Mouse (Mus musculus): ENCODE measurements around the gene Pds5b. TPM values are rescaled to one million over a fixed set of nuclear protein-coding genes. Genes with fewer than 3 reads are reported as not detected.
A peak's percentile ranks its signal among the peaks of the same experiment; 100 is the strongest.
"Not testable (repeated sequence)": the region's sequence is repeated elsewhere in the genome, so short reads cannot be mapped to it uniquely, and the experiment has no call there.

Pds5b gene
- total RNA-seq (2017) = 34.8 and 38.2 TPM in 2 replicates

DNA sequence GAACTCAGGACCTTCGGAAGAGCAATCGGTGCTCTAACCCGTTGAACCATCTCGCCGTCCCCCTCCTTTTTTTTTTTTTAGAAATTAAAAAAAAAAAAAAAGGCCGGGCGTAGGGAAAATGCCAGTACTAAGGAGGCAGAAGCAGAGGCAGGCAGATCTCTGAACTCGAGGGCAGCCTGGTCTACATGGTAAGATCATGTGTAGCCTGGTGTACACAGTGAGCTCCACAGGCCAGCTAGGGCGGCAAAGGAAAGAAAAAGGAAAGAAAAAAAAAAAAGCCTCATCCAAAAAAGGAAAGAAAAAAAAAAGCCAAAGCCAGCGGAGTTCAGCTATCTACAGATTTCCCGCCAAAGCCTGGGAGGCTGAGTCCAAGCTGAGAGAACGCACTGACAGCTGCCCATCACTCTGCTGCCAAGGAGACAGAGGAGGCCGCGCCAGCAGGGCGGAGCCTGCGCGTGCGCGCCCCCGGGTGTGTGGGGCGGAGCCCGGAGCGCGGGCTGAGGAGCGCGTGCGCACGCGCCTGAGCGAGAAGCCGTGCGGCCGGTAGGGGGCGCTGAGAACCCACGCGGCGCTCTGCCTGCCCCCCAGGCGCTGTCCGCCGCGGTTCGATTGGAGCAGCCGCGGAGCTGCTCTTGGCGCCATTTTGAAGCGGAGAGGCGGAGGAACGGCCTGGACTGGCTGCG, at the start of gene Pds5b:
Gene Pds5b (plus strand): TSS at position 587 of the 683 bp plus-strand sequence.
- peak; percentile 96 for ATAC-seq (ENCODE audit: extremely low read depth, insufficient number of reproducible peaks, low FRiP score, poor library complexity, severe bottlenecking)

- no peak for ATAC-seq (ENCODE audit: extremely low read depth, insufficient number of reproducible peaks, low FRiP score, poor library complexity, severe bottlenecking)
These were observed 48.0 kb upstream of the Pds5b start for GRCm38 (mm10) chr5:150625528-150625927.

- ATAC-seq (ENCODE audit: extremely low read depth, insufficient number of reproducible peaks, low FRiP score, poor library complexity, severe bottlenecking) = no peak
These were observed 44.3 kb upstream of the Pds5b start for GRCm38 (mm10) chr5:150629272-150629671.

GRCm38 (mm10) chr5:150629692-150630091, 43.8 kb upstream of the Pds5b start:
- no peak for ATAC-seq (ENCODE audit: extremely low read depth, insufficient number of reproducible peaks, low FRiP score, poor library complexity, severe bottlenecking)

DNA sequence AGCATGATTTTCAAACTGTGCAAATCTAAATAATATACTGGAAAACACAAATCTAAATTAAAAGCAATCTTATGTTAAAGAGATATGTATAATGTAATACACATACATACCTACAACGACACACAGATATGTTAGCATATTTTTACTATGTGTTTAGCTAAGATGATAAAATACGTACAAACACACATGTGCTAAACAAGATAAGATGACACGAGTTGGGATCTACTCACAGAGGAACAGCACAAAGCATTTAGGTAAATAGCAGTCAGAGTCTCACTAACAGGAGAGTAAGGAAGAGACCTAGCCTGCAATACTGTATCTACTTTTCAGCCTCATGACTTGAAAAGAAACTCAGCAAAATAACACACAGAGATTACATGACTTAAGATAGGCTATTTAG, 32.1 kb upstream of the Pds5b start:
- no peak for ATAC-seq (ENCODE audit: extremely low read depth, insufficient number of reproducible peaks, low FRiP score, poor library complexity, severe bottlenecking)

- ATAC-seq (ENCODE audit: extremely low read depth, insufficient number of reproducible peaks, low FRiP score, poor library complexity, severe bottlenecking) = not testable (repeated sequence)
These were observed 30.1 kb upstream of the Pds5b start for GRCm38 (mm10) chr5:150643390-150643789.

DNA sequence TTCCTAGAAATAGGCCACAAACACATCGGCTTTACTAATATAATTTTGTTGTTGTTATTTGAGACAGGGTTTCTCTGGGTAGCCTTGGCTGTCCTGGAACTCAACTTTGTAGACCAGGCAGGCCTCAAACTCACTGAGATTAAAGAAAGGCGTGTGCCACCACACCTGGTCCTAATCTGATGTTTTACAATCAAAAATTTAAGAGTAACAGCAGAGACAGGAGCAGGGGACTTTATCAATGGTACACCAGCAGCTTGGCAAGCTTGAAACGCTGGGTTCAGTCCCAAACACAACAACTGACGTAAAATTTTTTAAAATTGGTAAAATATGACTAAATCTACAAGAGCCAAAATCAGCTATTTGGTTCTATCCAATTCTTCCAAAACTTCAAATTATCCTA, 28.6 kb upstream of the Pds5b start:
- ATAC-seq (ENCODE audit: extremely low read depth, insufficient number of reproducible peaks, low FRiP score, poor library complexity, severe bottlenecking) = no peak

DNA sequence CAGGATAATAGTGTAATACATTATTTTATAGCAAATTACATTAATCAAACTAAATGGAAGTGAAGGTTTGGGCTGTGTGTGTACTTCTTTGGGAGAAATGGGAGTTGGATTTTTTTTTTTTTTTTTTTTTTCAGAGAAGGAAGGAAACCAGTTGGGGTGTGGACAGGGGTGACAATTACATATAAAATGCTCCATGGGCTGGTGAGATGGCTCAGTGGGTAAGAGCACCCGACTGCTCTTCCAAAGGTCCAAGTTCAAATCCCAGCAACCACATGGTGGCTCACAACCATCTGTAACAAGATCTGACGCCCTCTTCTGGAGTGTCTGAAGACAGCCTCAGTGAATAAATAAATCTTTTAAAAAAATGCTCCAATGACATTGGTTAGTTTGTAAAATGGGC, 21.0 kb upstream of the Pds5b start:
- no peak for ATAC-seq (ENCODE audit: extremely low read depth, insufficient number of reproducible peaks, low FRiP score, poor library complexity, severe bottlenecking)

- ATAC-seq (ENCODE audit: extremely low read depth, insufficient number of reproducible peaks, low FRiP score, poor library complexity, severe bottlenecking) = no peak
These were observed 19.0 kb upstream of the Pds5b start for GRCm38 (mm10) chr5:150654548-150654947.

DNA sequence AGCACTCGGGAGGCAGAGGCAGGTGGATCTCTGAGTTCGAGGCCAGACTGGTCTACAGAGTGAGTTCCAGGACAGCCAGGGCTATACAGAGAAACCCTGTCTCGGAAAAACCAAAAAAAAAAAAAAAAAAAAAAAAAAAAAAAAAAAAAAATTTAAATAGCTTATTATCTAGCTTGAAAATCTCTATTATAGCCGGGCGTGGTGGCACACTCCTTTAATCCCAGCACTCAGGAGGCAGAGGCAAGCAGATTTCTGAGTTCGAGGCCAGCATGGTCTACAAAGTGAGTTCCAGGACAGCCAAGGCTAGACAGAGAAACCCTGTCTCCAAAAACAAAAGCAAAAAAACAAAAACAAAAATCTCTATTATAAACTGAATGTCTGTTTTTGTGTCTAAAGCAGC, 14.1 kb upstream of the Pds5b start:
- not testable (repeated sequence) for ATAC-seq (ENCODE audit: extremely low read depth, insufficient number of reproducible peaks, low FRiP score, poor library complexity, severe bottlenecking)

DNA sequence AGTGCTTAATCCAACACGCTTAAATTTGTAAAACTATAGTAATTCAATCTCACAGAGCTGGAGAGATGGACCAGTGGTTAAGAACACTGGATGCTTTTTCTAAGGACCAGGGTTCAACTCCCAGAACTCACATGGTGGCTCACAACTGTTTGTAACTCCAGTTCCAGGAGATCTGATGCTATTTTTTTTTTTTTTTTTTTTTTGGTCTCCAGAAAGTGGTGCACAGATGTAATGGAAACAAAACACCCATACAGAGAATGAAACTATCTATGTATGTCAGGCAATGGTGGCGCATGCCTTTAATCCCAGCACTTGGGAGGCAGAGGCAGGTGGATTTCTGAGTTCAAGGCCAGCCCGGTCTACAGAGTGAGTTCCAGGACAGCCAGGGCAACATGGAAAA, 13.2 kb upstream of the Pds5b start:
- ATAC-seq (ENCODE audit: extremely low read depth, insufficient number of reproducible peaks, low FRiP score, poor library complexity, severe bottlenecking) = not testable (repeated sequence)

DNA sequence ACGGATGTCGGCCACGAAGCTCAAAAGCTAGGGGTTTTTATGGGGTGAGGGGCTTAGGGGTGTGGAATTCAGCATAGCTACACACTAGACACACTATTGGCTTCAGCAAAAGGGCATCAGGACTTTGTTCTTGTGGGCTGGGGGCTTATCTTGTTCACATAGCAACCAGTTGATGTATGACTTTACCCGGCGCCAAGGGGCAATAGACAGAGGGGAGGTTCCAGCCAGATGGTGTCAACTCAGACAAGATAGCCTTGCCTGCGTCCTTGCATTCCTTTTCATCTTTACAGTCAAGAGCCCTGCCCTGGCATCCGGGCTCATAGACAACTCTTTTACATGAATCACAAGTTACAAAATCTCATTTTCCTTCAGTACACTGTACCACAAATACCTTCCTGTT, 9.6 kb upstream of the Pds5b start:
- ATAC-seq (ENCODE audit: extremely low read depth, insufficient number of reproducible peaks, low FRiP score, poor library complexity, severe bottlenecking) = not testable (repeated sequence)

GRCm38 (mm10) chr5:150664794-150665131, 8.8 kb upstream of the Pds5b start:
- no peak for ATAC-seq (ENCODE audit: extremely low read depth, insufficient number of reproducible peaks, low FRiP score, poor library complexity, severe bottlenecking)

DNA sequence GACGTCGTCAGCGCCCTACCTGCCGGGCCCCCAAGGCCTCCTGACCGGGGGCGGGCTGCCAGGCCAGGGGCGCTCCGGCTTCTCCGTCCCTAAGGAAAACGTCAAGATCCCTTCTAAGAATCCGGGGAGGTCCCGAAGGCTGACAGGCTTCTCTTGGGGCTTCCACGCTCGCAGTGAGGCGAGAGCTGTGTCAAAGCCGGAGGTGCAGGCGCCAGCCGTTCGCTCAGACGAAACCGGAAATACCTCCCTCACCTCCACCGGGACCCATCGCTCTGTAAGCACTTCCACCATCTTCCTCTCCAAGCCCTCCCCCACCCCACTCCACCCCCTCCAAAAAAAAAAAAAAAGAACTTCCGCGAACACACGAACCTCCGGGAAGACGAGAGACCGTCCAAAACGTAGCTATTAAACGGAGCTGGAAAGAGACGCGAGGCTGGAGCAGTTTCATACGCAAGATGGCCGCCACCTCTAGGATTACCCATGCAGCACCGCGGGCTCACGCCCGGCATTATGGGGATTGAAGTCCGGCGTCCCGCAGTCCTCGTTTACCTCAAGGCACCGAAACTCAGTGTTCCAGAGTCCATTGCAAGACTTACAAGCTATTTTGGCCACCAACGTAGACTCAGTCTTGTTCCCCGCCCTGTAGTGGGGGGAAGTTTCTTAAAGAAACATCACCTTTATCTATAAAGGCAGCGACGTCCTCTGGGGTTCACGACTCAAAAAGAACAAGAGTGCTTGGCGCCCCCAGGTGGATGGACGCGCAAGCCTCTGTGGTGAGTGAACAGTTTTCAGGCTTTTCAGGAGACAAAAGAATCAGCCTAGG, 8.2 kb upstream of the Pds5b start:
- peak; percentile 98 for ATAC-seq (ENCODE audit: extremely low read depth, insufficient number of reproducible peaks, low FRiP score, poor library complexity, severe bottlenecking)

- ATAC-seq (ENCODE audit: extremely low read depth, insufficient number of reproducible peaks, low FRiP score, poor library complexity, severe bottlenecking) = not testable (repeated sequence)
These were observed 7.3 kb upstream of the Pds5b start, which contains the start of gene N4bp2l2 for GRCm38 (mm10) chr5:150666133-150666739. N4bp2l2 (minus strand) TSS chr5:150666183.

DNA sequence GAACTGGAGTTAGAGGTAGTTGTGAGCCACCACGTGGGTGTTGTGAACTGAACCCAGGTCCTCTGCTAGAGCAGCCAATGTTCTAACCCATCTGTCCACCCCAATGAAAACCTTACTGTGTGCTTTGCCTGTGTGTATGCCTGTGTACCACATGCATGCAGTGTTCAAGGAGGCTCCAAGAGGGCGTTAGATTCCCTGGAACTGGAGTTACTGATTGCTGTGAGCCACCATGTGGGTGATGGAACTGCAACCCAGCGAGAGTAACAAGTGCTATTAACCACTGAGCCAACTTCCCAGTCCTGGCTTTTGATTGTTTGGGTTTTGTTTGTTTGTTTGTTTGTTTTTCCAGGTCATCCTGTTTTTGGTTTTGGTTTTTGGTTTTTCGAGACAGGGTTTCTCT, 4.8 kb upstream of the Pds5b start:
- ATAC-seq (ENCODE audit: extremely low read depth, insufficient number of reproducible peaks, low FRiP score, poor library complexity, severe bottlenecking) = no peak

DNA sequence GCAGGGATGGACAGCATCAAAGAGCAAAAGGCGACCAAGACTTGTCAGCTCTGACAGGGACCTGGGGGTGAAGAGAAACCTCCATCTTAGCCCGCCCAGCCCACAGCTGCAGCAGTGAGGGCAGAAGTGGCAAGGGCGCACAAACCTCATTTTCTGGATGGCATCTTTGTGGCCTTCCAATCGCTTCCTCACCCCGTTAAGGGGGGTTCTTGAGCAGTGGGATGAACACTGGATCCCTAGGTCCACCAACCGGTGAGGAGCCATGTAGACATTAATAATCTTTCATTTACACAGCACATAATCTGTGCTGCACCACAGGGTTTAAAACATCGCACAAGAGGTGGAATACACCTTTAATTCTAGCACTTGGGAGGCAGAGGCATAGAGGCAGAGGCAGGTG, 1.2 kb upstream of the Pds5b start:
- no peak for ATAC-seq (ENCODE audit: extremely low read depth, insufficient number of reproducible peaks, low FRiP score, poor library complexity, severe bottlenecking)

- no peak; the same call in 1 of the 2 replicates for ATAC-seq (ENCODE audit: extremely low read depth, insufficient number of reproducible peaks, low FRiP score, poor library complexity, severe bottlenecking)
These were observed 512 bp downstream of the Pds5b start for GRCm38 (mm10) chr5:150673880-150674621.

DNA sequence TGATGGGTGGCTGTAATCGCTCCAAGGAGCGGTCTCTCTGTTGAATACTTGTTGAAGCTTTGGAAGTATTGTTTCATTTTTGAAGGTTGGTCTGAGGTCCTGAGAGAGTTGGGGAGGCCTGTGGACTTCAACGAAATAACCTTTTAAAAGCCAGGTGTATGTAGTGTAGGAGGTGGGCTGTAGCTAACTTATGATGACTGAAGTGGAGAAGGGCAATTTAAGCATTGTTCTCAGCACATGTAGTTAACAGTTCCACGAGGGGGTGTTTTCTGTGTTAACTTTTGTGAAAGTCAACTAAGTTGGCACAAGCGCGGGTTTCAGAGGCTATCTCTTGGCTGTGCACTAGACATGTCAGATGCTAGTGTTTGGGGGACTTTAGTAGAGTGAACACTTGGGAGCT, 1.3 kb downstream of the Pds5b start:
- no peak for ATAC-seq (ENCODE audit: extremely low read depth, insufficient number of reproducible peaks, low FRiP score, poor library complexity, severe bottlenecking)

Data from neutrophil, adult 5-6 weeks (primary cell).